Mouse (Mus musculus): ENCODE data around the gene Plvap. TPM values are rescaled to one million over a fixed set of nuclear protein-coding genes. Genes with fewer than 3 reads are reported as not detected.
"Not testable (repeated sequence)": the region's sequence is repeated elsewhere in the genome, so short reads cannot be mapped to it uniquely, and the experiment has no call there.

Plvap gene
- total RNA-seq, 2 experiments from 2014 or later = 26.6 to 35.3 TPM

- intact Hi-C loops (cut with DNase I) = no loop called here
- no peak for DNase-seq (ENCODE audit: low spot score)
These were observed 15.8 kb upstream of the Plvap start for GRCm38 (mm10) chr8:71527162-71527870.

GRCm38 (mm10) chr8:71526272-71526671 is 14.7 kb upstream of the Plvap start:
- DNase-seq (ENCODE audit: low spot score) = no peak
- intact Hi-C loops (cut with DNase I) = no loop called here

GRCm38 (mm10) chr8:71525226-71526050 is 13.9 kb upstream of the Plvap start, which contains the start of gene Ccdc194:
Ccdc194 (minus strand) TSS chr8:71525711.
- intact Hi-C loops (cut with DNase I) = no loop called here
- no peak for DNase-seq (ENCODE audit: low spot score)

- DNase-seq (ENCODE audit: low spot score) = peak; percentile 86
- intact Hi-C loops (cut with DNase I) = loop anchor here (1.0 kb wide), 1 partner anchor 25 kb away; no protein-coding TSS in a partner anchor
These were observed 10.1 kb upstream of the Plvap start for GRCm38 (mm10) chr8:71521634-71522033.

GRCm38 (mm10) chr8:71519037-71519825 is 7.7 kb upstream of the Plvap start:
- intact Hi-C loops (cut with DNase I) = loop anchor here (2.0 kb wide), 1 partner anchor 78 kb away; no protein-coding TSS in a partner anchor
- DNase-seq (ENCODE audit: low spot score) = not testable (repeated sequence)

GRCm38 (mm10) chr8:71516786-71517185 is 5.2 kb upstream of the Plvap start:
- DNase-seq (ENCODE audit: low spot score) = no peak
- intact Hi-C loops (cut with DNase I) = no loop called here

- no peak for DNase-seq (ENCODE audit: low spot score)
- intact Hi-C loops (cut with DNase I) = no loop called here
These were observed 3.5 kb upstream of the Plvap start for GRCm38 (mm10) chr8:71515043-71515442.

GRCm38 (mm10) chr8:71513018-71513754 is 1.6 kb upstream of the Plvap start:
- DNase-seq (ENCODE audit: low spot score) = no peak
- intact Hi-C loops (cut with DNase I) = no loop called here

GRCm38 (mm10) chr8:71509316-71509715 is 2.2 kb downstream of the Plvap start:
- no peak for DNase-seq (ENCODE audit: low spot score)
- intact Hi-C loops (cut with DNase I) = no loop called here

- peak; percentile 70 for DNase-seq (ENCODE audit: low spot score)
- intact Hi-C loops (cut with DNase I) = no loop called here
These were observed 3.9 kb downstream of the Plvap start for GRCm38 (mm10) chr8:71507589-71508104.

GRCm38 (mm10) chr8:71505979-71506378 is 5.6 kb downstream of the Plvap start:
- DNase-seq (ENCODE audit: low spot score) = peak; percentile 46
- intact Hi-C loops (cut with DNase I) = no loop called here

GRCm38 (mm10) chr8:71505326-71505725 is 6.2 kb downstream of the Plvap start:
- DNase-seq (ENCODE audit: low spot score) = no peak
- intact Hi-C loops (cut with DNase I) = no loop called here

GRCm38 (mm10) chr8:71504349-71504748 is 7.2 kb downstream of the Plvap start:
- intact Hi-C loops (cut with DNase I) = no loop called here

GRCm38 (mm10) chr8:71498816-71499690 is 12.5 kb downstream of the Plvap start:
- DNase-seq (ENCODE audit: low spot score) = no peak
- intact Hi-C loops (cut with DNase I) = no loop called here

More at GRCm38 (mm10) chr8:71504349-71504748, 7.2 kb downstream of the Plvap start:
- DNase-seq (ENCODE audit: low spot score) = no peak

- intact Hi-C loops (cut with DNase I) = no loop called here
- DNase-seq (ENCODE audit: low spot score) = peak; percentile 31
These were observed 13.6 kb downstream of the Plvap start for GRCm38 (mm10) chr8:71497881-71498501.

GRCm38 (mm10) chr8:71497077-71497645 is 14.4 kb downstream of the Plvap start:
- intact Hi-C loops (cut with DNase I) = no loop called here
- DNase-seq (ENCODE audit: low spot score) = no peak

- DNase-seq (ENCODE audit: low spot score) = peak; percentile 87
- intact Hi-C loops (cut with DNase I) = loop anchor here (1.0 kb wide), 1 partner anchor 25 kb away; no protein-coding TSS in a partner anchor
These were observed 15.1 kb downstream of the Plvap start for GRCm38 (mm10) chr8:71496481-71496880.
